Mouse (Mus musculus): ENCODE measurements at regions not wholly inside any gene's neighbourhood (a gene's known extent, or its start where the extent isn't known, plus 50 kb on each side); places are given as distances from the start of the nearest gene placed in this dataset.
A peak's percentile ranks its signal among the peaks of the same experiment; 100 is the strongest.
"Not testable (repeated sequence)": the region's sequence is repeated elsewhere in the genome, so short reads cannot be mapped to it uniquely, and the experiment has no call there.

GRCm38 (mm10) chr13:32480029-32480428 is 141.5 kb upstream of the Gmds start:
- intact Hi-C loops (cut with DNase I): no loop called here
- TF ChIP-seq CTCF (IDR thresholded peaks at IDR 0.05): no peak
- Histone ChIP-seq H3K27ac (peak overlapping the region; percentile 74), H3K4me3 (no peak overlapping the region)
- DNase-seq: no peak

- TF ChIP-seq CTCF (IDR thresholded peaks at IDR 0.05): no peak
- H3K4me3 ChIP-seq: no peak overlapping the region
- intact Hi-C loops (cut with DNase I): no loop called here
- peak overlapping the region; percentile 74 for H3K27ac ChIP-seq
- peak; percentile 75 for DNase-seq
These were observed 140.7 kb upstream of the Gmds start for GRCm38 (mm10) chr13:32479118-32479818.

- H3K4me3 ChIP-seq: no peak overlapping the region
- intact Hi-C loops (cut with DNase I): no loop called here
- TF ChIP-seq CTCF (IDR thresholded peaks at IDR 0.05): no peak
- no peak for DNase-seq
- H3K27ac ChIP-seq: no peak overlapping the region
These were observed 127.2 kb upstream of the Gmds start for GRCm38 (mm10) chr13:32465787-32466186.

- no peak for TF ChIP-seq CTCF (IDR thresholded peaks at IDR 0.05)
- no peak for DNase-seq
- intact Hi-C loops (cut with DNase I): no loop called here
- Histone ChIP-seq H3K27ac (no peak overlapping the region), H3K4me3 (no peak overlapping the region)
These were observed 126.6 kb upstream of the Gmds start for GRCm38 (mm10) chr13:32465041-32465682.

GRCm38 (mm10) chr13:32454419-32455146 is 116.0 kb upstream of the Gmds start:
- Histone ChIP-seq H3K27ac (no peak overlapping the region), H3K4me3 (no peak overlapping the region)
- intact Hi-C loops (cut with DNase I): no loop called here
- no peak for DNase-seq
- no peak for TF ChIP-seq CTCF (IDR thresholded peaks at IDR 0.05)

- intact Hi-C loops (cut with DNase I): no loop called here
- peak; percentile 87 for DNase-seq
- no peak overlapping the region for H3K4me3 ChIP-seq
- TF ChIP-seq CTCF (IDR thresholded peaks at IDR 0.05): no peak
- peak overlapping the region; percentile 67 for H3K27ac ChIP-seq
These were observed 111.3 kb upstream of the Gmds start for GRCm38 (mm10) chr13:32449710-32450417.

GRCm38 (mm10) chr13:32444531-32444930 is 106.0 kb upstream of the Gmds start:
- Histone ChIP-seq H3K4me3 (no peak overlapping the region), H3K27ac (peak overlapping the region; percentile 41; the same call in 1 of the 2 replicates)
- TF ChIP-seq CTCF (IDR thresholded peaks at IDR 0.05): no peak
- intact Hi-C loops (cut with DNase I): no loop called here
- DNase-seq: no peak

- Histone ChIP-seq H3K27ac (no peak overlapping the region), H3K4me3 (no peak overlapping the region)
- no peak for DNase-seq
- TF ChIP-seq CTCF (IDR thresholded peaks at IDR 0.05): no peak
- intact Hi-C loops (cut with DNase I): no loop called here
These were observed 103.5 kb upstream of the Gmds start for GRCm38 (mm10) chr13:32442025-32442424.

- no peak overlapping the region for H3K4me3 ChIP-seq
- no peak for TF ChIP-seq CTCF (IDR thresholded peaks at IDR 0.05)
- intact Hi-C loops (cut with DNase I): no loop called here
- no peak for DNase-seq
- H3K27ac ChIP-seq: no peak overlapping the region
These were observed 96.6 kb upstream of the Gmds start for GRCm38 (mm10) chr13:32435136-32435535.

GRCm38 (mm10) chr13:32428482-32428881 is 89.9 kb upstream of the Gmds start:
- DNase-seq: no peak
- Histone ChIP-seq H3K27ac (no peak overlapping the region), H3K4me3 (no peak overlapping the region)
- TF ChIP-seq CTCF (IDR thresholded peaks at IDR 0.05): no peak
- intact Hi-C loops (cut with DNase I): no loop called here

- intact Hi-C loops (cut with DNase I): no loop called here
- Histone ChIP-seq H3K27ac (no peak overlapping the region), H3K4me3 (no peak overlapping the region)
- no peak for TF ChIP-seq CTCF (IDR thresholded peaks at IDR 0.05)
- DNase-seq: no peak
These were observed 88.4 kb upstream of the Gmds start for GRCm38 (mm10) chr13:32426906-32427305.

- DNase-seq: no peak
- no peak overlapping the region for H3K27ac ChIP-seq
- no peak overlapping the region for H3K4me3 ChIP-seq
- no peak for TF ChIP-seq CTCF (IDR thresholded peaks at IDR 0.05)
- intact Hi-C loops (cut with DNase I): no loop called here
These were observed 87.7 kb upstream of the Gmds start for GRCm38 (mm10) chr13:32426199-32426598.

GRCm38 (mm10) chr13:32424543-32424942 is 86.0 kb upstream of the Gmds start:
- H3K27ac ChIP-seq; H3K4me3 ChIP-seq; intact Hi-C loops (cut with DNase I); DNase-seq: not testable (repeated sequence)

Data from gastrocnemius, adult 2 months (tissue).